ENCODE assay signal across 7 mouse cellular contexts in the genomic region with DNA sequence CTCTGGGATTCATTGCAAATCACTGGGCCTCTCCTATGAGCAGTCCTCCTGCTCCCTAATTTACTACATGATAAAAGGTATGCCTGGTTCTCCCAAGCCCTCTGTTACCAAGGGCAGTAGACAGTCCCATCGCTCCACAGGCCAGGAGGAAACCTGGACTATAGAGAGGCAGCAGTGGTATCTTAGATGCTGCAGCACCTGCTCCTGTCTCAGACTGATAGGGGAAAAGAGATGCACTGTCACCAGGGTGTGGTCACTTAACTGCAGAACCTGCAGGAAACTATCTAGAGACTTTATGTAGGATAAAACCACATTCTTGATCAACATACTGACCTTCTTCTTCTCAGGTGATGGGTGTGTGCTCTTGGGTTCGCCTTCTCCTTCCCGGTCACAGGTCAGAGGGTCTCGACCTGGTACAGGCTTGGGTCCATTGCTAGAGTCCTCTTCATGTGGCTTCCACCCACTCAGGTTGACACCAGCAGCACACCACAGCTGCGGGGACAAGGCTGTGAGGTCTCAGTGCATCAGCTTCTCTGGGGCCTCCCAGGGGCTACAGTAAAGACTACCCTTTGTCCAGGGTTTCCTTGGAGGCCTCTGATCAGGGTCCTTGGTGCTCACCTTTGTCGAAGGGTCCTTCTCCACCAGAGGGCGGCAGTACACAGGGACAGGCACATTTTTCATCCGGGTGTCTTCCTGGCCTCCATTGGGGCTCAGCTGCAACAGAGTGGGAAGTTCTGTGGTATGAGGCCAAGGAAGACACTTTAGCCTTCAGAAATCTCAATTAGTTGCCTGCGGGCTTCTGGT. TPM values are rescaled to one million over a fixed set of nuclear protein-coding genes. Genes with fewer than 3 reads are reported as not detected.
DNase-seq lines count a peak whose midpoint lies in the region; ATAC-seq and TF ChIP-seq lines count a peak whose summit lies in the region.

No protein-coding gene starts in this region.

- no peak; the same call in 1 of the 2 replicates for ATAC-seq in kidney, embryonic 15.5 days (replicated peaks; ENCODE audit: low FRiP score)
- ATAC-seq in embryonic facial prominence, embryonic 11.5 days (replicated peaks; ENCODE audit: insufficient number of reproducible peaks, low FRiP score, low TSS enrichment, low read depth) = no peak
- ATAC-seq in liver, postnatal 0 days = peak; percentile 98
- no peak for ATAC-seq in hindbrain, embryonic 13.5 days (ENCODE audit: low FRiP score)

- no peak overlapping the region for H3K27ac ChIP-seq in kidney, embryonic 15.5 days
- H3K27ac ChIP-seq in embryonic facial prominence, embryonic 11.5 days (replicated peaks; ENCODE audit: low read depth, low read length) = no peak overlapping the region
- H3K27ac ChIP-seq in liver, postnatal 0 days (ENCODE audit: low read depth) = peak overlapping the region; percentile 89
- H3K27ac ChIP-seq in hindbrain, embryonic 13.5 days = no peak overlapping the region

- DNase-seq in kidney, adult 9 months = peak; percentile 50
- peak; percentile 72 for DNase-seq in ZHBTc4 (ENCODE audit: low read depth, low spot score)
- DNase-seq in embryonic facial prominence, embryonic 11.5 days (ENCODE audit: low spot score) = peak; percentile 12
- DNase-seq in liver, postnatal 0 days = peak; percentile 75
- no peak for DNase-seq in right cerebral cortex, adult 18-20 months

- no peak overlapping the region for H3K4me2 ChIP-seq in kidney, embryonic 15.5 days
- no peak overlapping the region for H3K4me2 ChIP-seq in embryonic facial prominence, embryonic 11.5 days (ENCODE audit: low read depth, low read length)
- H3K4me2 ChIP-seq in liver, postnatal 0 days (ENCODE audit: low read depth, low read length) = peak overlapping the region; percentile 56
- H3K4me2 ChIP-seq in hindbrain, embryonic 13.5 days = no peak overlapping the region

- 68% methylated on average over 9 of the region's 9 CpGs for WGBS in kidney, embryonic 15.5 days
- 69% methylated on average over 9 of the region's 9 CpGs for WGBS in embryonic facial prominence, embryonic 11.5 days
- WGBS in liver, postnatal 0 days (ENCODE audit: insufficient replicate concordance) = 51% methylated on average over 9 of the region's 9 CpGs
- 68% methylated on average over 9 of the region's 9 CpGs for WGBS in hindbrain, embryonic 13.5 days

- TF ChIP-seq EP300 in liver, postnatal 0 days (IDR thresholded peaks at IDR 0.05; ENCODE audit: low read depth) = peak; percentile 99

- H3K36me3 ChIP-seq in kidney, embryonic 15.5 days = peaks cover 100% of the 10 kb centered on the region
- peaks cover 34% of the 10 kb centered on the region for H3K36me3 ChIP-seq in embryonic facial prominence, embryonic 11.5 days (replicated peaks; ENCODE audit: control insufficient read depth, insufficient read depth, low read depth, low read length)
- H3K36me3 ChIP-seq in liver, postnatal 0 days (replicated peaks; ENCODE audit: insufficient read depth, low read length) = peaks cover 94% of the 10 kb centered on the region
- H3K36me3 ChIP-seq in hindbrain, embryonic 13.5 days = peaks cover 100% of the 10 kb centered on the region

- TF ChIP-seq CTCF in liver, postnatal 0 days (IDR thresholded peaks at IDR 0.05; ENCODE audit: low read depth) = peak; percentile 75

- no peaks in the 10 kb centered on the region for H3K9me3 ChIP-seq in kidney, embryonic 15.5 days (replicated peaks)
- H3K9me3 ChIP-seq in embryonic facial prominence, embryonic 11.5 days (replicated peaks; ENCODE audit: control insufficient read depth, low read length) = no peaks in the 10 kb centered on the region
- no peaks in the 10 kb centered on the region for H3K9me3 ChIP-seq in liver, postnatal 0 days (ENCODE audit: low read length)
- H3K9me3 ChIP-seq in hindbrain, embryonic 13.5 days = no peaks in the 10 kb centered on the region

- H3K27me3 ChIP-seq in kidney, embryonic 15.5 days = no peaks in the 10 kb centered on the region
- H3K27me3 ChIP-seq in embryonic facial prominence, embryonic 11.5 days (ENCODE audit: control insufficient read depth, insufficient read depth, low read length) = no peaks in the 10 kb centered on the region
- H3K27me3 ChIP-seq in liver, postnatal 0 days (ENCODE audit: insufficient read depth, low read length) = no peaks in the 10 kb centered on the region
- no peaks in the 10 kb centered on the region for H3K27me3 ChIP-seq in hindbrain, embryonic 13.5 days

- H3K9ac ChIP-seq in kidney, embryonic 15.5 days = no peak overlapping the region
- no peak overlapping the region for H3K9ac ChIP-seq in embryonic facial prominence, embryonic 11.5 days (replicated peaks; ENCODE audit: low read length)
- H3K9ac ChIP-seq in liver, postnatal 0 days (replicated peaks) = no peak overlapping the region; the same call in 1 of the 2 replicates
- no peak overlapping the region for H3K9ac ChIP-seq in hindbrain, embryonic 13.5 days

- no peak overlapping the region for H3K4me3 ChIP-seq in kidney, embryonic 15.5 days (replicated peaks)
- no peak overlapping the region for H3K4me3 ChIP-seq in embryonic facial prominence, embryonic 11.5 days (ENCODE audit: low read depth, low read length)
- H3K4me3 ChIP-seq in liver, postnatal 0 days (ENCODE audit: low read depth, low read length) = no peak overlapping the region
- no peak overlapping the region for H3K4me3 ChIP-seq in hindbrain, embryonic 13.5 days

- peaks cover 4% of the 10 kb centered on the region for H3K4me1 ChIP-seq in kidney, embryonic 15.5 days
- no peaks in the 10 kb centered on the region for H3K4me1 ChIP-seq in embryonic facial prominence, embryonic 11.5 days (ENCODE audit: control insufficient read depth, insufficient read depth, low read length)
- H3K4me1 ChIP-seq in liver, postnatal 0 days (ENCODE audit: insufficient read depth) = peaks cover 14% of the 10 kb centered on the region
- H3K4me1 ChIP-seq in hindbrain, embryonic 13.5 days (replicated peaks) = peaks cover 9% of the 10 kb centered on the region

RNA-seq across cellular contexts. Expression of gene Nme3, which starts 6.6 kb away (rescaled TPM):
- polyA plus RNA-seq in kidney, embryonic 15.5 days (2015; fragmentation: Nextera tagmentation; extraction: Ambion mirVana) = 77.2 and 80.0 TPM in 2 replicates
- polyA plus RNA-seq in embryonic facial prominence, embryonic 11.5 days (2014; fragmentation: Nextera tagmentation; extraction: Ambion mirVana) = 49.4 and 52.8 TPM in 2 replicates
- polyA plus RNA-seq in liver, postnatal 0 days (2015; fragmentation: Nextera tagmentation; extraction: Ambion mirVana) = 37.1 and 37.8 TPM in 2 replicates
- polyA plus RNA-seq in hindbrain, embryonic 13.5 days (2015; fragmentation: Nextera tagmentation; extraction: Ambion mirVana) = 78.4 and 82.7 TPM in 2 replicates

RNA-seq across cellular contexts. Expression of gene Mrps34, which starts 8.0 kb away (rescaled TPM):
- 94.0 and 105 TPM in 2 replicates for polyA plus RNA-seq in kidney, embryonic 15.5 days (2015; fragmentation: Nextera tagmentation; extraction: Ambion mirVana)
- polyA plus RNA-seq in embryonic facial prominence, embryonic 11.5 days (2014; fragmentation: Nextera tagmentation; extraction: Ambion mirVana) = 68.6 and 84.7 TPM in 2 replicates
- polyA plus RNA-seq in liver, postnatal 0 days (2015; fragmentation: Nextera tagmentation; extraction: Ambion mirVana) = 99.6 and 101 TPM in 2 replicates
- 77.0 and 77.6 TPM in 2 replicates for polyA plus RNA-seq in hindbrain, embryonic 13.5 days (2015; fragmentation: Nextera tagmentation; extraction: Ambion mirVana)

RNA-seq across cellular contexts. Expression of gene Eme2, which starts 8.0 kb away (rescaled TPM):
- 31.5 and 33.1 TPM in 2 replicates for polyA plus RNA-seq in kidney, embryonic 15.5 days (2015; fragmentation: Nextera tagmentation; extraction: Ambion mirVana)
- polyA plus RNA-seq in embryonic facial prominence, embryonic 11.5 days (2014; fragmentation: Nextera tagmentation; extraction: Ambion mirVana) = 15.9 and 18.2 TPM in 2 replicates
- 11.3 and 11.9 TPM in 2 replicates for polyA plus RNA-seq in liver, postnatal 0 days (2015; fragmentation: Nextera tagmentation; extraction: Ambion mirVana)
- polyA plus RNA-seq in hindbrain, embryonic 13.5 days (2015; fragmentation: Nextera tagmentation; extraction: Ambion mirVana) = 31.4 and 31.8 TPM in 2 replicates

RNA-seq across cellular contexts. Expression of gene Spsb3, which starts 16.4 kb away (rescaled TPM):
- 40.6 and 43.7 TPM in 2 replicates for polyA plus RNA-seq in kidney, embryonic 15.5 days (2015; fragmentation: Nextera tagmentation; extraction: Ambion mirVana)
- 34.8 and 39.8 TPM in 2 replicates for polyA plus RNA-seq in embryonic facial prominence, embryonic 11.5 days (2014; fragmentation: Nextera tagmentation; extraction: Ambion mirVana)
- 43.5 and 45.5 TPM in 2 replicates for polyA plus RNA-seq in liver, postnatal 0 days (2015; fragmentation: Nextera tagmentation; extraction: Ambion mirVana)
- 72.8 and 80.0 TPM in 2 replicates for polyA plus RNA-seq in hindbrain, embryonic 13.5 days (2015; fragmentation: Nextera tagmentation; extraction: Ambion mirVana)

RNA-seq across cellular contexts. Expression of gene Nubp2, which starts 16.7 kb away (rescaled TPM):
- polyA plus RNA-seq in kidney, embryonic 15.5 days (2015; fragmentation: Nextera tagmentation; extraction: Ambion mirVana) = 54.2 and 57.8 TPM in 2 replicates
- 61.0 and 63.9 TPM in 2 replicates for polyA plus RNA-seq in embryonic facial prominence, embryonic 11.5 days (2014; fragmentation: Nextera tagmentation; extraction: Ambion mirVana)
- polyA plus RNA-seq in liver, postnatal 0 days (2015; fragmentation: Nextera tagmentation; extraction: Ambion mirVana) = 41.5 and 46.4 TPM in 2 replicates
- 71.3 and 74.4 TPM in 2 replicates for polyA plus RNA-seq in hindbrain, embryonic 13.5 days (2015; fragmentation: Nextera tagmentation; extraction: Ambion mirVana)
